Mouse (Mus musculus) kidney, embryonic 14.5 days (tissue): ENCODE data around the gene Tbc1d10c. TPM values are rescaled to one million over a fixed set of nuclear protein-coding genes. Genes with fewer than 3 reads are reported as not detected.

ENCODE experiments used
- ATAC-seq: fragments of 200-750 bp; cut with Nextera tagmentation; 2 replicates; pipeline ENCODE4 v1.8.0; 2017; ENCODE audit warnings: moderate number of reproducible peaks, mild to moderate bottlenecking, moderate TSS enrichment, moderate library complexity; ENCODE audit not compliant: low FRiP score, low TSS enrichment
- H3K27ac ChIP-seq: fragments of 300-500 bp; sonication (generic); 2 replicates; pipeline ENCODE4 v1.5.1; 2014; ENCODE audit warnings: low read depth, mild to moderate bottlenecking, low read length, moderate library complexity, mixed read lengths
- H3K27me3 ChIP-seq: fragments of 300-500 bp; sonication (generic); 2 replicates; pipeline ENCODE4 v1.6.1; 2014; ENCODE audit warnings: mild to moderate bottlenecking, low read length; ENCODE audit not compliant: control insufficient read depth, insufficient read depth
- H3K36me3 ChIP-seq: fragments of 300-500 bp; sonication (generic); 2 replicates; pipeline ENCODE4 v1.6.1; 2014; ENCODE audit warnings: low read length, mixed read lengths; ENCODE audit not compliant: control insufficient read depth, insufficient read depth
- H3K4me1 ChIP-seq: fragments of 300-500 bp; sonication (generic); 2 replicates; pipeline ENCODE4 v1.6.1; 2014; ENCODE audit warnings: low read length, mixed read lengths; ENCODE audit not compliant: control insufficient read depth, insufficient read depth
- H3K4me2 ChIP-seq: fragments of 300-500 bp; sonication (generic); replicated peaks from 2 replicates; pipeline ENCODE4 v1.6.1; 2014; ENCODE audit warnings: low read depth, mild to moderate bottlenecking, low read length
- H3K4me3 ChIP-seq: fragments of 300-500 bp; sonication (generic); 2 replicates; pipeline ENCODE4 v1.5.1; 2014; ENCODE audit warnings: mild to moderate bottlenecking, low read length
- H3K9ac ChIP-seq: fragments of 300-500 bp; sonication (generic); 2 replicates; pipeline ENCODE4 v1.6.1; 2014; ENCODE audit warnings: low read depth, mild to moderate bottlenecking, low read length, moderate library complexity
- H3K9me3 ChIP-seq: fragments of 300-500 bp; sonication (generic); 2 replicates; pipeline ENCODE4 v1.6.1; 2016; ENCODE audit warnings: low read length; ENCODE audit not compliant: control insufficient read depth
- WGBS: fragments of 180-500 bp; shearing (Covaris S2); extraction: QIAGEN DNeasy Blood & Tissue Kit; methylation state at CpG from one replicate; pipeline ENCODE4 v1.1.7; 2014; 5-methylcytosine and 5-hydroxymethylcytosine counted together
- polyA plus RNA-seq: library from polyadenylated mRNA; unstranded; fragments of >200 nt; fragmentation: Nextera tagmentation; extraction: Ambion mirVana; gene quantifications from 2 replicates; pipeline ENCODE4 v1.2.1, GENCODE M21; 2014

Tbc1d10c gene
- polyA plus RNA-seq, 1 experiment from 2014 or later, result 3.2 TPM

- peak overlapping the region; percentile 72 for H3K4me2 ChIP-seq
- H3K9ac ChIP-seq, result peak overlapping the region; percentile 68; the same call in 1 of the 2 replicates
- ATAC-seq, result peak; percentile 43
- peaks cover 21% of the 10 kb centered on the region for H3K36me3 ChIP-seq
- H3K4me3 ChIP-seq, result peak overlapping the region; percentile 86
- no peaks in the 10 kb centered on the region for H3K9me3 ChIP-seq
- no peaks in the 10 kb centered on the region for H3K27me3 ChIP-seq
- H3K27ac ChIP-seq, result no peak overlapping the region
- peaks cover 14% of the 10 kb centered on the region for H3K4me1 ChIP-seq
- WGBS, result 31% methylated on average over 9 of the region's 9 CpGs
Measured at GRCm38 (mm10) chr19:4147782-4148490, 43.1 kb downstream of the Tbc1d10c start.

GRCm38 (mm10) chr19:4147022-4147405 is 44.1 kb downstream of the Tbc1d10c start:
- no peak for ATAC-seq
- no peak overlapping the region for H3K9ac ChIP-seq
- peaks cover 16% of the 10 kb centered on the region for H3K36me3 ChIP-seq
- no peaks in the 10 kb centered on the region for H3K9me3 ChIP-seq
- no peaks in the 10 kb centered on the region for H3K27me3 ChIP-seq
- peaks cover 14% of the 10 kb centered on the region for H3K4me1 ChIP-seq
- H3K27ac ChIP-seq, result no peak overlapping the region
- H3K4me2 ChIP-seq, result no peak overlapping the region
- H3K4me3 ChIP-seq, result no peak overlapping the region
- 73% methylated on average over 3 of the region's 3 CpGs for WGBS

GRCm38 (mm10) chr19:4146366-4147021 is 44.6 kb downstream of the Tbc1d10c start:
- ATAC-seq, result no peak
- H3K27me3 ChIP-seq, result no peaks in the 10 kb centered on the region
- H3K9me3 ChIP-seq, result no peaks in the 10 kb centered on the region
- H3K4me3 ChIP-seq, result no peak overlapping the region
- no peak overlapping the region for H3K9ac ChIP-seq
- H3K36me3 ChIP-seq, result peaks cover 16% of the 10 kb centered on the region
- no peak overlapping the region for H3K4me2 ChIP-seq
- WGBS, result 71% methylated on average over 12 of the region's 12 CpGs
- no peak overlapping the region for H3K27ac ChIP-seq
- peaks cover 14% of the 10 kb centered on the region for H3K4me1 ChIP-seq

GRCm38 (mm10) chr19:4145936-4146335 is 45.1 kb downstream of the Tbc1d10c start:
- H3K4me2 ChIP-seq, result no peak overlapping the region
- H3K4me1 ChIP-seq, result peaks cover 14% of the 10 kb centered on the region
- peaks cover 11% of the 10 kb centered on the region for H3K36me3 ChIP-seq
- H3K27me3 ChIP-seq, result no peaks in the 10 kb centered on the region
- H3K9ac ChIP-seq, result no peak overlapping the region
- H3K4me3 ChIP-seq, result no peak overlapping the region
- no peak for ATAC-seq
- no peak overlapping the region for H3K27ac ChIP-seq
- no peaks in the 10 kb centered on the region for H3K9me3 ChIP-seq
- WGBS, result 92% methylated on average over 5 of the region's 5 CpGs

- Histone ChIP-seq H3K9ac (no peak overlapping the region), H3K27ac (no peak overlapping the region), H3K4me3 (no peak overlapping the region), H3K36me3 (no peaks in the 10 kb centered on the region), H3K9me3 (no peaks in the 10 kb centered on the region), H3K4me2 (no peak overlapping the region), H3K4me1 (peaks cover 14% of the 10 kb centered on the region), H3K27me3 (no peaks in the 10 kb centered on the region)
- no peak for ATAC-seq
- 81% methylated on average over 16 of the region's 16 CpGs for WGBS
Measured at GRCm38 (mm10) chr19:4144550-4145498, 46.3 kb downstream of the Tbc1d10c start.

GRCm38 (mm10) chr19:4143759-4144268 is 47.3 kb downstream of the Tbc1d10c start, which contains the start of gene Cabp4:
Cabp4 (minus strand) TSS chr19:4144033.
- H3K27me3 ChIP-seq, result no peaks in the 10 kb centered on the region
- ATAC-seq, result no peak
- 78% methylated on average over 7 of the region's 7 CpGs for WGBS
- H3K4me3 ChIP-seq, result no peak within 1 kb of the TSS
- peaks cover 6% of the 10 kb centered on the region for H3K4me1 ChIP-seq
- no peaks in the 10 kb centered on the region for H3K9me3 ChIP-seq
- no peak within 1 kb of the TSS for H3K9ac ChIP-seq
- H3K36me3 ChIP-seq, result no peaks in the 10 kb centered on the region
- H3K4me2 ChIP-seq, result no peak within 1 kb of the TSS
- H3K27ac ChIP-seq, result no peak within 1 kb of the TSS

GRCm38 (mm10) chr19:4142416-4143173 is 48.5 kb downstream of the Tbc1d10c start:
- Histone ChIP-seq H3K9me3 (no peaks in the 10 kb centered on the region), H3K36me3 (no peaks in the 10 kb centered on the region), H3K4me2 (no peak overlapping the region), H3K9ac (no peak overlapping the region), H3K4me3 (no peak overlapping the region), H3K27me3 (no peaks in the 10 kb centered on the region), H3K27ac (no peak overlapping the region), H3K4me1 (peaks cover under 1% of the 10 kb centered on the region)
- WGBS, result 92% methylated on average over 18 of the region's 18 CpGs
- ATAC-seq, result no peak

- no peaks in the 10 kb centered on the region for H3K36me3 ChIP-seq
- WGBS, result 63% methylated on average over 6 of the region's 6 CpGs
- H3K9me3 ChIP-seq, result no peaks in the 10 kb centered on the region
- H3K4me3 ChIP-seq, result no peak overlapping the region
- no peaks in the 10 kb centered on the region for H3K27me3 ChIP-seq
- no peak for ATAC-seq
- no peak overlapping the region for H3K4me2 ChIP-seq
- H3K27ac ChIP-seq, result no peak overlapping the region
- no peaks in the 10 kb centered on the region for H3K4me1 ChIP-seq
- no peak overlapping the region for H3K9ac ChIP-seq
Measured at GRCm38 (mm10) chr19:4140147-4140546, 50.9 kb downstream of the Tbc1d10c start.
